Mouse (Mus musculus): ENCODE data around the gene Nr1h4. TPM values are rescaled to one million over a fixed set of nuclear protein-coding genes. Genes with fewer than 3 reads are reported as not detected.

The Nr1h4 gene
- polyA plus RNA-seq, 1 experiment, result 0.19 TPM

DNA sequence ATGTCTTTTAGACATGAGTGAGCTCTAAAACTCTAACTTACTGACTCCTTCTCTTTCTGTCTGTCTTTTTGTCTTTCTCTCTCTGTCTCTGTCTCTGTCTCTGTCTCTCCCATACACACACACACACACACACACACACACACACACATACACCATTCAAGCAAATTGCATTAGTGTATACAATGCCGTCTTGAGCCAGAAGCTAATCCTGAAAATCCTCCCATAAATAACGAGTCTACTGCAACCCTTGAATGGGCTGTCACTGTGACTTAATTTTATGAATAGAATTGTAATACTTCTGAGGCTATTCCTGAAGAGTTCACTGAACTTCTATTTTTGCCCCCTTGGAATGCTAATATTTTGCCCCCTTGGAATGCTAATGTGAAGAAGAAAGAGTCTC, 7.6 kb downstream of the Nr1h4 start:
- DNase-seq, result no peak
- WGBS, result 72% methylated on average over 2 of the region's 2 CpGs
- Histone ChIP-seq H3K4me1 (ENCODE audit: control insufficient read depth, insufficient read depth, low read length) (no peaks in the 10 kb centered on the region), H3K4me3 (replicated peaks; ENCODE audit: extremely low read depth, low read depth, low read length) (no peak overlapping the region)
- TF ChIP-seq CTCF (IDR thresholded peaks at IDR 0.05; ENCODE audit: insufficient read depth, low read length), result no peak
- TF ChIP-seq POLR2A (IDR thresholded peaks at IDR 0.05; ENCODE audit: borderline replicate concordance, extremely low read depth, low read depth, low read length), result no peak

DNA sequence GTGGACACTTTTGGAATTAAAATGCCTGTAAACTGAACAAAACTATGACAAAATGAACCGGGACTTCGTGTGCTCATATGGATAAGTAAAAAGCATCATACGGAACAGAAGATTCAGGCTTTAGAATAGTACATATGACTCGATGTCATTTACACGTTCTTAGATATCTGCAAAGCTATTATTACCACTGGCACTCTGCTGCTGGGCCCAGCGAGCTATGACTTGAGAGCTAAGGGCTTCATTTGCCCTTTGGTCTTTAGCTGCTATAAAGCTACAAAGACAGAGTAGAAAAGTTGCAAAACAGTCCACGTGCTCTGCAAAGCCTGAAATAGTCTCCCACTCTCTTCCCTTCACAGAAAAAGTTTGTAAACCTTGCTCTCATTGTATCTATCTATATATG, 10.9 kb downstream of the Nr1h4 start:
- Histone ChIP-seq H3K4me1 (ENCODE audit: control insufficient read depth, insufficient read depth, low read length) (no peaks in the 10 kb centered on the region), H3K4me3 (replicated peaks; ENCODE audit: extremely low read depth, low read depth, low read length) (no peak overlapping the region)
- no peak for DNase-seq
- TF ChIP-seq POLR2A (IDR thresholded peaks at IDR 0.05; ENCODE audit: borderline replicate concordance, extremely low read depth, low read depth, low read length) (no peak), CTCF (IDR thresholded peaks at IDR 0.05; ENCODE audit: insufficient read depth, low read length) (no peak)
- 67% methylated on average over 7 of the region's 7 CpGs for WGBS

DNA sequence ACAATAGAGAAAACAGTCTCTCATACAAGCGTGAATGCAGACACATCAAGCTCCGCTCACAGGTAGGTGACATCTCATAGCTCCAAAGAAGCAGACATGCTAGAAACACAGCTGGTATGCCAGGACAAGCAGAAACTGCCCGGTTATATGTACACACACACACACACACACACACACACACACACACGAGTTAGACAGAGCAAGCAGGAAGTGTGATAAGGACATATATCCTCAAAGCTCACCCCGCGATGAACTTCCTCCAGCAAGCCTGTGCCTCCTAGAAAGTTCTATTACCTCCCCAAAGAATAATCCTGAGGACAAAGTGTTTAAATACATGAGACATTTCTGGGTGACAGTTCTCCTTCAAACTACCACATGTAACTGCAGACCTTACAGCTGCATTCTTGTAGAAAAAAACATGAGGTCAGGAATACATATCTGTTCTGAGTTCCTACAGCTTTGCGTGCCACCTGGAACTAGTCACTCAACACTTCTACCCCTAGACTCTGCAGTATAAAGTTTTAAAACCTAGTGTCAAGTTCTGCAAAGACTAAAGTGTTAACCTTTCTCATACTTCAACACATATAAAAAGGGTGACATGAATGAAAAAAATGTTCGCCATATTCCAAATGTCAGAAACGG, 11.5 kb downstream of the Nr1h4 start:
- DNase-seq, result no peak
- TF ChIP-seq CTCF (IDR thresholded peaks at IDR 0.05; ENCODE audit: insufficient read depth, low read length) (no peak), POLR2A (IDR thresholded peaks at IDR 0.05; ENCODE audit: borderline replicate concordance, extremely low read depth, low read depth, low read length) (no peak)
- WGBS, result 44% methylated on average over 9 of the region's 9 CpGs

DNA sequence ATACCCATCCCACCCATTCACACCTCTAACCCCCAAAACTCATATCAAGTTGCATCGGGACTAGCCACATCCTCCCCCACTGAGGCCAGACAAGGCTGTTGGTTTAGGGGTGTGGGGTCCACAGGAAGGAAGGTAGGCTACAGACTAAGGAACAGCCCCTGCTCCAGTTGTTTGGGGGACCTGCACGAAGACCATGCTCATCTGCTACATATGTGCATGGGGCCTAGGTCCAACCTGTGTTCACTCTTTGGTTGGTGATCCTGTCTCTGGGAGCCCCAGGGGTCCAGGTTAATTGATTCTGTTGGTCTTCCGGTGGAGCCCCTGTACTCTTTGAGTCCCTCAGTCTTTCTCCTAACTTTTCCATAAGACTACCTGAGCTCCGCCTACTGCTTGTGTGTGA, 13.0 kb downstream of the Nr1h4 start:
- no peak for TF ChIP-seq CTCF (IDR thresholded peaks at IDR 0.05; ENCODE audit: insufficient read depth, low read length)
- no peak for TF ChIP-seq POLR2A (IDR thresholded peaks at IDR 0.05; ENCODE audit: borderline replicate concordance, extremely low read depth, low read depth, low read length)
- no peak overlapping the region for H3K4me3 ChIP-seq (replicated peaks; ENCODE audit: extremely low read depth, low read depth, low read length)
- H3K4me1 ChIP-seq (ENCODE audit: control insufficient read depth, insufficient read depth, low read length), result no peaks in the 10 kb centered on the region
- WGBS, result 92% methylated on average over 4 of the region's 4 CpGs
- no peak for DNase-seq

More for the DNA sequence above, 11.5 kb downstream of the Nr1h4 start:
- Histone ChIP-seq H3K4me3 (replicated peaks; ENCODE audit: extremely low read depth, low read depth, low read length) (no peak overlapping the region), H3K4me1 (ENCODE audit: control insufficient read depth, insufficient read depth, low read length) (no peaks in the 10 kb centered on the region)

DNA sequence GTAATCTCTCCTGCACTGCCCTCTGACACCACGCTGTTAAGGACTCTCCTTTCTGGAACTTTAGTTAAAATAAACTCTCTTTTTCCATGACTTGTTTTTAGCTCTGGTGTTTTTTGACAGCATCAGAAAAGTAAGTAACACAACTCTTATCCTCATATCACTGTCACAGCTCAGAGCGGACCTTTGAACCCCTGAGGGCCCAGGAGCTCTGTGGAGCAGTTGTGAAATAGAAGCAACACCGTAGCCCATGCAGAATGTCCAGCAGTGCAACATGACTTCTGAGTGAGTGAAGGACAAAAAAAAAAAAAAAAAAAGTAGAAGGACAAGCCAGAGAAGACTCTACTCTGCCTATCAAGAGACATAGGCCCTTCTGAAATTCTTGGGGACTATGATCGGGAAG, 14.2 kb downstream of the Nr1h4 start:
- no peak for DNase-seq
- WGBS, result 72% methylated on average over 4 of the region's 4 CpGs
- TF ChIP-seq CTCF (IDR thresholded peaks at IDR 0.05; ENCODE audit: insufficient read depth, low read length), result no peak
- TF ChIP-seq POLR2A (IDR thresholded peaks at IDR 0.05; ENCODE audit: borderline replicate concordance, extremely low read depth, low read depth, low read length), result no peak

DNA sequence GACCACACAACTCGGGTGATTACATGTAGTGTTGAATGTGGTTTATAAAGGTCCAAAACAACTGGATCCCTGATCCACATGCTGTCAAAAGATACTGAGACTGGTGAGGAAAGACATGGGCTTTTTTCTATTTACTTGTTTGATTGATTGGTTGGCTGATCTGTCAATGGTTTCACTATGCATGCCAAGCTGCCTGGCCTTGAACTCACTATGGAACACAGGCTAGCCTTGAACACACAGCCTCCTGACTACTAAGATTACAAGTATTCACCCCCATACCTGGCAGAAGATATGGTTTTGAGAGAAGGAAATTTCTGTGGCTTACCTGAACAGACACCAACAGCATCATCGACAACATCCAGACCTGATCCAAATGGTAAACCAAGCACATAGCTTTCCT, 15.0 kb downstream of the Nr1h4 start:
- no peak overlapping the region for H3K4me3 ChIP-seq (replicated peaks; ENCODE audit: extremely low read depth, low read depth, low read length)
- WGBS, result 89% methylated on average over 2 of the region's 2 CpGs
- no peak for DNase-seq
- TF ChIP-seq CTCF (IDR thresholded peaks at IDR 0.05; ENCODE audit: insufficient read depth, low read length) (no peak), POLR2A (IDR thresholded peaks at IDR 0.05; ENCODE audit: borderline replicate concordance, extremely low read depth, low read depth, low read length) (no peak)
- H3K4me1 ChIP-seq (ENCODE audit: control insufficient read depth, insufficient read depth, low read length), result no peaks in the 10 kb centered on the region

More for the DNA sequence above, 14.2 kb downstream of the Nr1h4 start:
- no peak overlapping the region for H3K4me3 ChIP-seq (replicated peaks; ENCODE audit: extremely low read depth, low read depth, low read length)
- H3K4me1 ChIP-seq (ENCODE audit: control insufficient read depth, insufficient read depth, low read length), result no peaks in the 10 kb centered on the region

DNA sequence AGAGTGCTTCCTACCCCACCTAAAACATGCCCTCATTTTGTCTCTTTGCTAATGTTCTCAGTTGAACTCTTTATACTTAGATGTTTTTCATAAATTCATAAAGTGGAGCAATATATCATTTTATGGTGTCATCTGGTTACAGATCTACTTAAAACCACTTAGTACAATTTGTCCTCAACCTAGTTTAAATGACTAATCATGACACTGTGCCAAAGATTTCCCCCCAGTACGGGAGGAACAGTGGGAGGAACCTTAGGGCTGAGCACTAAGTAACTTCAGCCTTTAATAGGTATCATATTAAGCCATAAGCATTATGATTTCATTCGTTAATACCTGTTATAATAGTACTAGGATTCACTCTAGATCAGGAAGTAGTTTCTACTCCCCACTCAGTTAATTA, 17.6 kb downstream of the Nr1h4 start:
- no peak for DNase-seq
- WGBS, result 65% methylated on average over 2 of the region's 2 CpGs
- Histone ChIP-seq H3K4me3 (replicated peaks; ENCODE audit: extremely low read depth, low read depth, low read length) (no peak overlapping the region), H3K4me1 (ENCODE audit: control insufficient read depth, insufficient read depth, low read length) (no peaks in the 10 kb centered on the region)
- TF ChIP-seq CTCF (IDR thresholded peaks at IDR 0.05; ENCODE audit: insufficient read depth, low read length), result no peak
- no peak for TF ChIP-seq POLR2A (IDR thresholded peaks at IDR 0.05; ENCODE audit: borderline replicate concordance, extremely low read depth, low read depth, low read length)

DNA sequence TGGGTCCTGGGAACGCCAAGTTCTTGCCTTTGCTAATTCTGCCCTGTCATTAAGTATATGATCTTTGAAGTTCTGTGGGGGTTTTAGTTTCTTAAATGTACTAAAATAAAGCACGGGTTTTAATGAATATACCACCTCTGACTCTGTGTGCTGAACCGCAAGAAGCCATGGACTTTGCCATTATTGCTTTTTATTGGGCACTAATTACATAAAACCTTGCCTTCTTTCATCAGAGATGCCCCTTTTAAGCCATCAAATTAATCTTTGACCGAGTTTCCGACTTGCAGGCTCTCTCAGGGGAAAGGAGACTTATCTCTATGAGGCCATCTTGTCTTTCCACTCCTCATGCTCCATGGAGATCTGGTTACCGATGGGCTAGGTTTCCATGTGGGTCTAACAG, 20.8 kb downstream of the Nr1h4 start:
- TF ChIP-seq CTCF (IDR thresholded peaks at IDR 0.05; ENCODE audit: insufficient read depth, low read length), result no peak
- TF ChIP-seq POLR2A (IDR thresholded peaks at IDR 0.05; ENCODE audit: borderline replicate concordance, extremely low read depth, low read depth, low read length), result no peak
- no peak for DNase-seq
- Histone ChIP-seq H3K4me1 (ENCODE audit: control insufficient read depth, insufficient read depth, low read length) (no peaks in the 10 kb centered on the region), H3K4me3 (replicated peaks; ENCODE audit: extremely low read depth, low read depth, low read length) (no peak overlapping the region)
- 79% methylated on average over 6 of the region's 6 CpGs for WGBS

DNA sequence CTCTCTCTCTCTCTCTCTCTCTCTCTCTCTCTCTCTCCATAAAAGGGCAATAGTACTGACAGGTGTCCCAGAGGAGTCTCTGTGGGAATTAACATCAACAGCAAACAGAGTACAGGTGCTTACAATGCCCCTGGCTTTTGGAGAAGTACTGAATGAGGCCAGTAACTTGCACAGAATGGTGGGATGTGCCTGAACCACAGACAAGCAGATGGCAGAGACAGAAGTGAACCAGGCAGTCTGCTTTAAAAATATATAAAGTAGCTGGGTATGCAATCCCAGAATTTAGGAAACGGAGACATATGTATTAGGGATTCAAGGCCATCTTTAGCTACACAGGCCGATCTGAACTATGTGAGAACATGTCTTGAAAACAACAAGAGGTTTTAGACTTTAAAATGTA, 22.8 kb downstream of the Nr1h4 start:
- no peak for DNase-seq
- Histone ChIP-seq H3K4me3 (replicated peaks; ENCODE audit: extremely low read depth, low read depth, low read length) (no peak overlapping the region), H3K4me1 (ENCODE audit: control insufficient read depth, insufficient read depth, low read length) (no peaks in the 10 kb centered on the region)
- WGBS, result 85% methylated on average over 2 of the region's 2 CpGs
- TF ChIP-seq POLR2A (IDR thresholded peaks at IDR 0.05; ENCODE audit: borderline replicate concordance, extremely low read depth, low read depth, low read length) (no peak), CTCF (IDR thresholded peaks at IDR 0.05; ENCODE audit: insufficient read depth, low read length) (no peak)

DNA sequence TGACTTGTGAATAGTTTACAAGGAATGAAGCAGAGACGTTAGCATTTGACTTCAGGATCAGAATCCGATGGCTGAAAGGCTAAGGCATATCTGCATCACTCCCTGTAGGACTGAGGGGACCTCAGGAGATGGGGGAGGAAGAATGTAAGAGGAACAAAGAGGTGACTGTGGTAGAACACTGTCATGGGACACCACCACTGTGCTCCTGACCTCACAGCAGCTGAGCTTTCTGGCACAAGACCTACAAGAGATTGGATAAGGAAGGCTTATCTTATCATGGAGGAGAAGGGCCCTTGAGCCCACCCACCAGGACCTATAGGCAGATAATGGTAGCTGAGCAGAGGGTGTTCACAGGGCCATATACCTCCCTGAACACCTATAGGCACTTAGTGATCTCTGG, 24.8 kb downstream of the Nr1h4 start:
- Histone ChIP-seq H3K4me3 (replicated peaks; ENCODE audit: extremely low read depth, low read depth, low read length) (no peak overlapping the region), H3K4me1 (ENCODE audit: control insufficient read depth, insufficient read depth, low read length) (no peaks in the 10 kb centered on the region)
- 59% methylated on average over 2 of the region's 2 CpGs for WGBS
- DNase-seq, result no peak
- no peak for TF ChIP-seq POLR2A (IDR thresholded peaks at IDR 0.05; ENCODE audit: borderline replicate concordance, extremely low read depth, low read depth, low read length)
- no peak for TF ChIP-seq CTCF (IDR thresholded peaks at IDR 0.05; ENCODE audit: insufficient read depth, low read length)

All from lung, adult 2 months (tissue).